Mouse (Mus musculus) embryonic facial prominence, embryonic 10.5 days (tissue): ENCODE measurements at regions not wholly inside any gene's neighbourhood (a gene's known extent, or its start where the extent isn't known, plus 50 kb on each side); places are given as distances from the start of the nearest gene placed in this dataset.

Experiments used
- DNase-seq: peaks from one replicate; pipeline ENCODE4 v3.0.0-alpha.2; 2017; ENCODE audit warnings: low spot score
- H3K27ac ChIP-seq: fragments of 300-500 bp; sonication (generic); replicated peaks from 2 replicates; pipeline ENCODE4 v1.5.1; 2016; ENCODE audit warnings: mild to moderate bottlenecking
- H3K27me3 ChIP-seq: fragments of 300-500 bp; sonication (generic); replicated peaks from 2 replicates; pipeline ENCODE4 v1.6.1; 2016; ENCODE audit warnings: low read depth, mild to moderate bottlenecking; ENCODE audit not compliant: poor library complexity, severe bottlenecking
- H3K36me3 ChIP-seq: fragments of 300-500 bp; sonication (generic); replicated peaks from 2 replicates; pipeline ENCODE4 v1.6.1; 2016; ENCODE audit warnings: mild to moderate bottlenecking, moderate library complexity
- H3K4me1 ChIP-seq: fragments of 300-500 bp; sonication (generic); 2 replicates; pipeline ENCODE4 v1.6.1; 2016
- H3K4me3 ChIP-seq: fragments of 300-500 bp; sonication (generic); 2 replicates; pipeline ENCODE4 v1.5.1; 2016; ENCODE audit warnings: mild to moderate bottlenecking, moderate library complexity
- H3K9me3 ChIP-seq: fragments of 300-500 bp; sonication (generic); 2 replicates; pipeline ENCODE4 v1.6.1; 2016; ENCODE audit warnings: mild to moderate bottlenecking
- WGBS: fragments of 180-500 bp; shearing (Covaris S2); methylation state at CpG from one replicate; pipeline ENCODE4 v1.1.7; 2016; 5-methylcytosine and 5-hydroxymethylcytosine counted together

GRCm38 (mm10) chr14:115039524-115039923, 52.5 kb upstream of the Gpc5 start:
- peaks cover 32% of the 10 kb centered on the region for H3K4me1 ChIP-seq
- WGBS, result 74% methylated on average over 5 of the region's 5 CpGs
- H3K27ac ChIP-seq, result no peak overlapping the region
- H3K4me3 ChIP-seq, result 0 out of 2 replicates have a peak overlapping the region, but pooled peaks have one; percentile 92
- peaks cover 19% of the 10 kb centered on the region for H3K36me3 ChIP-seq
- 0 out of 2 replicates have a peak, but pooled peaks cover 7% of the 10 kb centered on the region for H3K27me3 ChIP-seq
- no peaks in the 10 kb centered on the region for H3K9me3 ChIP-seq
- DNase-seq, result no peak

- H3K27me3 ChIP-seq, result 0 out of 2 replicates have a peak, but pooled peaks cover 7% of the 10 kb centered on the region
- peaks cover 25% of the 10 kb centered on the region for H3K36me3 ChIP-seq
- peak; percentile 78 for DNase-seq
- 3% methylated on average over 30 of the region's 30 CpGs for WGBS
- H3K4me1 ChIP-seq, result peaks cover 38% of the 10 kb centered on the region
- H3K27ac ChIP-seq, result peak overlapping the region; percentile 100
- peak overlapping the region; percentile 92 for H3K4me3 ChIP-seq
- H3K9me3 ChIP-seq, result no peaks in the 10 kb centered on the region
Measured at GRCm38 (mm10) chr14:115040091-115040571, 51.9 kb upstream of the Gpc5 start.

- Histone ChIP-seq H3K4me3 (peak overlapping the region; percentile 92), H3K27me3 (0 out of 2 replicates have a peak, but pooled peaks cover 7% of the 10 kb centered on the region), H3K9me3 (no peaks in the 10 kb centered on the region), H3K4me1 (peaks cover 44% of the 10 kb centered on the region), H3K36me3 (peaks cover 31% of the 10 kb centered on the region), H3K27ac (peak overlapping the region; percentile 100)
- peak; percentile 95 for DNase-seq
- WGBS, result under 1% methylated on average over 94 of the region's 94 CpGs
Measured at GRCm38 (mm10) chr14:115040578-115041206, 51.3 kb upstream of the Gpc5 start.

GRCm38 (mm10) chr14:115041336-115042054, 50.5 kb upstream of the Gpc5 start:
- DNase-seq, result peak; percentile 60
- peaks cover 39% of the 10 kb centered on the region for H3K36me3 ChIP-seq
- whole genome bisulfite sequencing, result under 1% methylated on average over 110 of the region's 126 CpGs
- peak overlapping the region; percentile 100 for H3K27ac ChIP-seq
- H3K4me3 ChIP-seq, result peak overlapping the region; percentile 92
- H3K4me1 ChIP-seq, result peaks cover 45% of the 10 kb centered on the region
- H3K9me3 ChIP-seq, result no peaks in the 10 kb centered on the region
- H3K27me3 ChIP-seq, result 0 out of 2 replicates have a peak, but pooled peaks cover 7% of the 10 kb centered on the region

- peak overlapping the region; percentile 100 for H3K27ac ChIP-seq
- H3K4me3 ChIP-seq, result peak overlapping the region; percentile 92
- H3K27me3 ChIP-seq, result 0 out of 2 replicates have a peak, but pooled peaks cover 7% of the 10 kb centered on the region
- peaks cover 45% of the 10 kb centered on the region for H3K36me3 ChIP-seq
- H3K9me3 ChIP-seq, result no peaks in the 10 kb centered on the region
- peak; percentile 91 for DNase-seq
- peaks cover 40% of the 10 kb centered on the region for H3K4me1 ChIP-seq
- WGBS, result under 1% methylated on average over 44 of the region's 51 CpGs
Measured at GRCm38 (mm10) chr14:115042055-115042564, 49.9 kb upstream of the Gpc5 start.
